Mouse (Mus musculus): Measurements from ENCODE around the gene Hsd17b14. TPM values are rescaled to one million over a fixed set of nuclear protein-coding genes. Genes with fewer than 3 reads are reported as not detected.

Gene Hsd17b14
- polyA plus RNA-seq, 1 experiment from 2014 or later, result 0.43 TPM

DNA sequence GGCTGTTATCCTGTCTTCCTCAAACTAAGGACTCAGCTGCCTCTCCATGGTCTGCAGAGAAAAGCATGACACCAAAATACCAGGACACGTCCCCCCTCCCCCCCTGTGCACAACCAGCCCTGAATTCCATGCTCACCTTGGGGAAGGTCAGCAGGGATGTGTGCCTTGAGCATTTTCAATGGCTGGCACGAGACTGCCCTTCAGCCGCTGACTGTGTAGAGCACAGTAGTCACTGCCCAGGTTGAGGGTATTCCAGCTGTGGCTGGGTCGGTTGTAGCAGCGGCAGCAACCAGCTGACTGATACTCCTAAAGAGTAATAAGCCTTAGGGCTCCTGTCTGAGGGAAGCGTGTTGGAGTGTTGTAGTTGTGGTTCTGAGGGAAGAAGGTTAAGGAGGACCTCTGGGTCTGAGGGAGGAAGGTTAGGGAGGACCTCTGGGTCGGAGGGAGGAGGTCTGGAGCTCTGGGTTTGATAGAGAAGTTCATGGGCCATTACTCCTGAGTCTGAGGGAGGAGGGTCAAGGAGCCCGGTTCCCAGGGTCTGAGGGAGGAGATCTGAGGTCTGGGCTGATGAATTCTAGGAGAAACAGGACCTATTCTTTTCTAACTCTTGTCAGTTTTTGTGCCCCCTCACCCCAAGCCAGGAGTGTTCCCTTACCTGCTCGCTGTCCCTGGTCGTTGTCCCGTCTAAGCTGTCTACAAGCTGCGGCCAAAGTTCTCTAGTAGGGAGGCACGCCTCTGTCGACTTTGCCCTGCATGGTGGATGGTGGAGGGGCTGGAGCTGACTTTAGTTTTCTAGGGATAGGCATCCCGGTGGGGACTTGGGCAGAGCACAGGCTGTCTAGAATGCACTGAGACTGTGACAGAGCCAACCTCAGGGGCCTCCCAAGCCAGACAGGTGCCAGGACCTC is 20.0 kb downstream of the Hsd17b14 start:
- DNase-seq (ENCODE audit: low spot score), result no peak
- H3K9me3 ChIP-seq (replicated peaks), result no peaks in the 10 kb centered on the region

GRCm38 (mm10) chr7:45585923-45586322 is 31.2 kb downstream of the Hsd17b14 start:
- Histone ChIP-seq H3K4me1 (peaks cover 12% of the 10 kb centered on the region), H3K36me3 (peaks cover 29% of the 10 kb centered on the region)
- 90% methylated on average over 6 of the region's 6 CpGs for WGBS

More for the DNA sequence above, 20.0 kb downstream of the Hsd17b14 start:
- Histone ChIP-seq H3K4me3 (no peak overlapping the region), H3K27ac (replicated peaks) (no peak overlapping the region), H3K36me3 (peaks cover 37% of the 10 kb centered on the region), H3K27me3 (ENCODE audit: low read depth, poor library complexity, severe bottlenecking) (no peaks in the 10 kb centered on the region), H3K4me1 (peaks cover 25% of the 10 kb centered on the region)
- 86% methylated on average over 15 of the region's 15 CpGs for WGBS

DNA sequence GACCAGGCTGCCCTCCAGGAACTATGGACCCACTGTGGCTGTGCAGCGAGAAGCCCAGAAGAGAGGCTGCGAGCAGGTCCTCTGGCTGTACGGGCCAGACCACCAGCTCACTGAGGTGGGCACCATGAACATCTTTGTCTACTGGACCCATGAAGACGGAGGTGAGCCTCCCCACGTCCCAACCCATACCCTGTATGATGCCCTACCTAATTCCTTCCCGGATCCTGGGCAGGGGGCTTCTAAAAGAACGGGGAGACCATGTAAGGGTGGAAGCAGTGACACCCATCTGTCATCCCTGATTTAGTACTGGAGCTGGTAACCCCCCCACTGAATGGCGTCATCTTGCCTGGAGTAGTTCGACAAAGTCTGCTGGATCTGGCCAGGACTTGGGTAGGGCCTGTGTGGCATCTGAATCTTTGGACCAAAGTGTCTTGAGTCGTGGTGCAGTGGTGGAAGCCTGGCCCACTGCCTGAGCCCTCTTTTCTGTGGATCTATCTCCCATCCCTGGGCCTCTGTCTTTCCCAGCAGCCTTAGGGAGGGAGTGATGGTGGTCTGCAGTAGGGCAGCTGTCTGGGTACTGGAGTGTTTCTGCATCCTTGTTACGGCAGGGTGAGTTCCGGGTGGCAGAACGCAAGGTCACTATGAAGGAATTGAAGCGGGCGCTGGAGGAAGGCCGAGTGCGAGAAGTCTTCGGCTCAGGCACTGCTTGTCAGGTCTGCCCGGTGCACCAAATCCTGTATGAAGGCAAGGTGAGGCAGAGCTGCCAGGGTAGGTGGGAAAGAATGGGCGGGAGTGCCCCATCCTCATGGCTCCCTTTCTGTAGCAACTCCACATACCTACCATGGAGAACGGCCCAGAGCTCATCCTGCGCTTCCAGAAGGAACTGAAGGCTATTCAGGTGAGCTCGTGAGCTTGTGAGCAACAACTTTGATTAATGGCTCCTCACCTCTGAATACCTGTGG is 33.2 kb downstream of the Hsd17b14 start:
- Histone ChIP-seq H3K27me3 (ENCODE audit: low read depth, poor library complexity, severe bottlenecking) (no peaks in the 10 kb centered on the region), H3K9me3 (replicated peaks) (no peaks in the 10 kb centered on the region), H3K27ac (replicated peaks) (no peak overlapping the region; the same call in 1 of the 2 replicates), H3K4me3 (no peak overlapping the region), H3K4me1 (peaks cover 12% of the 10 kb centered on the region), H3K36me3 (peaks cover 28% of the 10 kb centered on the region)
- 92% methylated on average over 23 of the region's 23 CpGs for WGBS
- DNase-seq (ENCODE audit: low spot score), result no peak

More at GRCm38 (mm10) chr7:45585923-45586322, 31.2 kb downstream of the Hsd17b14 start:
- H3K9me3 ChIP-seq (replicated peaks), result no peaks in the 10 kb centered on the region
- no peak overlapping the region for H3K27ac ChIP-seq (replicated peaks)
- no peaks in the 10 kb centered on the region for H3K27me3 ChIP-seq (ENCODE audit: low read depth, poor library complexity, severe bottlenecking)
- no peak for DNase-seq (ENCODE audit: low spot score)
- H3K4me3 ChIP-seq, result no peak overlapping the region

- Histone ChIP-seq H3K27ac (replicated peaks) (peak overlapping the region; percentile 67), H3K27me3 (ENCODE audit: low read depth, poor library complexity, severe bottlenecking) (no peaks in the 10 kb centered on the region)
These were observed 34.5 kb downstream of the Hsd17b14 start for GRCm38 (mm10) chr7:45589173-45589572.

DNA sequence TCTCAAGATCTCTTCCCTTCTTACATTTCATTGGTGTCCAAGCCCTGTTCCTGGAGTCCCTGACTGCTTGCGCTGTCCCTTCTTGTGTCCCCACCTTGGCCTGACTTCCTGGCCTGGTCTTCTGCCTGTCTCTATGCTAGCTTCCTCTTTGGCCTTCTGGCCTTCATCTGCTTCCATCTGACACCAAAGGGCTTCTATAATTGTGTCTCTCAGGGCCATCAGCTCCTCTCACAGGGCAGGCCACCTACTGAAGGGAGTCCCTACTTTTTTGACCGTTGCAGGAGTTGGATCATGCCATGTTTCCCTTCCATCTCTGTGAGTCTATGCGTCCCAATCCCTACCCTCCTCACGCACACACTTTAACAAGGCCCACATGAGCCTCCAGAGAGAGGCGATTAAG is 35.2 kb downstream of the Hsd17b14 start:
- Histone ChIP-seq H3K4me1 (peaks cover 12% of the 10 kb centered on the region), H3K9me3 (replicated peaks) (no peaks in the 10 kb centered on the region), H3K4me3 (0 out of 2 replicates have a peak overlapping the region, but pooled peaks have one; percentile 45), H3K27ac (replicated peaks) (peak overlapping the region; percentile 67), H3K27me3 (ENCODE audit: low read depth, poor library complexity, severe bottlenecking) (no peaks in the 10 kb centered on the region), H3K36me3 (peaks cover 21% of the 10 kb centered on the region)
- 95% methylated on average over 5 of the region's 5 CpGs for WGBS
- no peak for DNase-seq (ENCODE audit: low spot score)

More at GRCm38 (mm10) chr7:45589173-45589572, 34.5 kb downstream of the Hsd17b14 start:
- peak; percentile 91 for DNase-seq (ENCODE audit: low spot score)
- Histone ChIP-seq H3K9me3 (replicated peaks) (no peaks in the 10 kb centered on the region), H3K4me3 (peak overlapping the region; percentile 45), H3K4me1 (peaks cover 12% of the 10 kb centered on the region), H3K36me3 (peaks cover 26% of the 10 kb centered on the region)
- 8% methylated on average over 19 of the region's 19 CpGs for WGBS

GRCm38 (mm10) chr7:45590874-45591273 is 36.2 kb downstream of the Hsd17b14 start:
- WGBS, result 64% methylated on average over 3 of the region's 3 CpGs
- Histone ChIP-seq H3K27ac (replicated peaks) (no peak overlapping the region), H3K9me3 (replicated peaks) (no peaks in the 10 kb centered on the region), H3K27me3 (ENCODE audit: low read depth, poor library complexity, severe bottlenecking) (no peaks in the 10 kb centered on the region), H3K4me1 (peaks cover 12% of the 10 kb centered on the region), H3K4me3 (no peak overlapping the region), H3K36me3 (peaks cover 11% of the 10 kb centered on the region)
- no peak for DNase-seq (ENCODE audit: low spot score)

GRCm38 (mm10) chr7:45591880-45592279 is 37.2 kb downstream of the Hsd17b14 start:
- Histone ChIP-seq H3K36me3 (peaks cover 6% of the 10 kb centered on the region; the same call in 1 of the 2 replicates), H3K27ac (replicated peaks) (no peak overlapping the region), H3K4me1 (peaks cover 12% of the 10 kb centered on the region), H3K9me3 (replicated peaks) (no peaks in the 10 kb centered on the region), H3K27me3 (ENCODE audit: low read depth, poor library complexity, severe bottlenecking) (no peaks in the 10 kb centered on the region), H3K4me3 (no peak overlapping the region)
- 87% methylated on average over 7 of the region's 7 CpGs for WGBS
- DNase-seq (ENCODE audit: low spot score), result no peak

DNA sequence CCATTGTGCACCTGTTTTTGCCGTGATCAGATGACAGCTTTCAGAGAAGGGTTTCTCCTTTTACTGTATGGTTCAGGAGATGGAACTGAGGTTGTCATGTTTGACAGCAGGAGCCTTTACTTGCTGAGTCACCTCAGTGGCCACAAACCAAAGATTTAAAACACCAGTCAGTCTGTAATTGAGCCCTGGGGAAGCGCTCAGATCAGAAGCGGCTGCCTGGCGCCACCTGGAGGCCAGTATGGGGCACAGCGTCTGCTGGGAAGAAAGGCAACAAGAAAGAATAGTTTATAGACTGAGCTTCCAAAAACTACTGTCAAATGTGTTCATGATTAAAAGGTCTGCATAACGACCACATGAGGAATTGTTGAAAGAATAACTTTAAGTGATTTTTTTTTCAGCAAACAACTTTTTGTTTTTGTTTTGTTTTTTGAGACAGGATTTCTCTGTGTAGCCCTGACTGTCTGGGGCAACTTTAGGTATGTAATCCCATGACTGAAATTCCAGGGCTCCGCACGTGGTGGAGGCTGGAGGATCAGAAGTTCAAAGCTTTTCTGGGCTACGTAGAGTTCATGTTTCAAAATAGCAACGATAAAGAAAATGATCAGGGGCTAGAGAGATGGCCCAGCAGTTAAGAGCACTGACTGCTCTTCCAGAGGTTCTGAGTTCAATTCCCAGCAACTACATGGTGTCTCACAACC is 38.6 kb downstream of the Hsd17b14 start:
- Histone ChIP-seq H3K27me3 (ENCODE audit: low read depth, poor library complexity, severe bottlenecking) (no peaks in the 10 kb centered on the region), H3K4me1 (peaks cover 12% of the 10 kb centered on the region), H3K27ac (replicated peaks) (no peak overlapping the region), H3K4me3 (no peak overlapping the region), H3K36me3 (no peaks in the 10 kb centered on the region), H3K9me3 (replicated peaks) (no peaks in the 10 kb centered on the region)
- WGBS, result 26% methylated on average over 10 of the region's 10 CpGs
- peak; percentile 65 for DNase-seq (ENCODE audit: low spot score)

- no peaks in the 10 kb centered on the region for H3K27me3 ChIP-seq (ENCODE audit: low read depth, poor library complexity, severe bottlenecking)
These were observed 40.5 kb downstream of the Hsd17b14 start for GRCm38 (mm10) chr7:45595176-45595575.

DNA sequence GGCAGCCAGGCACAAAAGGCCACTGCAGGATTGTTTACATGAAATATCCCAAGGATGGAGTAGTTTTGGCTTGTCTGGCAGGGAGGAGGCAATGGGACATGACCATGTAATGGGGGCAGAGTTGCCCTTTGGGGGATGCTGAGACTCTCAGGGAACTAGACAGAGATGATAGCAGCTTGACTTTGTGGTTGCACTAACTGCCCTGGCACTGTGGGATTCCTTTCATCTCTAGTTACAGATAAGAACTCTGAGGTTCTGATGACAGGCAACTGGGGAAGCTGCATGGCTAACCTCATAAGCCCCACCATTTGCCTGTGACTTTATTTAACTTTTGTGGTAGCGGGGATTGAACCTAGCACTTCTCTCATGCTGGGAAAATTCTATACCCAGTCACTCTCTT is 41.4 kb downstream of the Hsd17b14 start:
- no peaks in the 10 kb centered on the region for H3K36me3 ChIP-seq
- 70% methylated on average over 1 of the region's 1 CpGs for WGBS
- no peak overlapping the region for H3K4me3 ChIP-seq
- H3K9me3 ChIP-seq (replicated peaks), result no peaks in the 10 kb centered on the region
- peaks cover 7% of the 10 kb centered on the region for H3K4me1 ChIP-seq
- no peak for DNase-seq (ENCODE audit: low spot score)
- H3K27me3 ChIP-seq (ENCODE audit: low read depth, poor library complexity, severe bottlenecking), result no peaks in the 10 kb centered on the region
- no peak overlapping the region for H3K27ac ChIP-seq (replicated peaks)

More at GRCm38 (mm10) chr7:45595176-45595575, 40.5 kb downstream of the Hsd17b14 start:
- Histone ChIP-seq H3K4me1 (peaks cover 7% of the 10 kb centered on the region), H3K27ac (replicated peaks) (no peak overlapping the region), H3K4me3 (no peak overlapping the region), H3K9me3 (replicated peaks) (no peaks in the 10 kb centered on the region), H3K36me3 (no peaks in the 10 kb centered on the region)
- 85% methylated on average over 4 of the region's 4 CpGs for WGBS
- no peak for DNase-seq (ENCODE audit: low spot score)

GRCm38 (mm10) chr7:45597013-45597412 is 42.3 kb downstream of the Hsd17b14 start:
- H3K4me1 ChIP-seq, result peaks cover 14% of the 10 kb centered on the region
- H3K4me3 ChIP-seq, result no peak overlapping the region
- no peak overlapping the region for H3K27ac ChIP-seq (replicated peaks)
- no peak for DNase-seq (ENCODE audit: low spot score)
- no peaks in the 10 kb centered on the region for H3K27me3 ChIP-seq (ENCODE audit: low read depth, poor library complexity, severe bottlenecking)
- H3K9me3 ChIP-seq (replicated peaks), result no peaks in the 10 kb centered on the region
- no peaks in the 10 kb centered on the region for H3K36me3 ChIP-seq
- WGBS, result 89% methylated on average over 5 of the region's 5 CpGs

DNA sequence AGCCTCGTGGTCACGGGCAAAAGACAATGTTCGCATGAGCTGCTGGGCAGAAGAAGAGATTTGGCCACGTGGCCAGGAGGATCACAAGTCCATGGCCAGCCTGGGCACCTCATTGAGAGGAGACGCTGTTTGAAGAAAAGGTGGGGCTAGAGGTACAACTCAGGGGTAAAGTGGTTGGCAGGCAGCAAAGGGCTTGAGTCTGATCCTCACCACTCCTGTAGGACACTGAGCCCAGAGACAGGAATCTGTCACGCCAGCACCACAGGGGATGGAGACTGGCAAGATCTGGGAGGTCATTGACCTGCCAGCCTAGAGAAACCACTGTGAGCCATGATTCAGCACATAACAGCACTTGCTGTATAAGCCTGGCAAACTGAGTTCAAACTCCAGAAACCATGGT is 42.8 kb downstream of the Hsd17b14 start:
- Histone ChIP-seq H3K36me3 (no peaks in the 10 kb centered on the region), H3K27me3 (ENCODE audit: low read depth, poor library complexity, severe bottlenecking) (no peaks in the 10 kb centered on the region), H3K9me3 (replicated peaks) (no peaks in the 10 kb centered on the region), H3K4me1 (peaks cover 15% of the 10 kb centered on the region), H3K27ac (replicated peaks) (no peak overlapping the region), H3K4me3 (no peak overlapping the region)
- WGBS, result 93% methylated on average over 6 of the region's 6 CpGs
- no peak for DNase-seq (ENCODE audit: low spot score)
